Mouse (Mus musculus): ENCODE data around the gene Nos1ap. TPM values are rescaled to one million over a fixed set of nuclear protein-coding genes. Genes with fewer than 3 reads are reported as not detected.

The Nos1ap gene
- polyA plus RNA-seq, 1 experiment from 2014 or later: 26.0 TPM

GRCm38 (mm10) chr1:170431312-170431711, 158.3 kb downstream of the Nos1ap start:
- peak; percentile 60 for ATAC-seq (ENCODE audit: insufficient number of reproducible peaks, low FRiP score)
- Histone ChIP-seq H3K27me3 (replicated peaks) (no peaks in the 10 kb centered on the region), H3K36me3 (no peaks in the 10 kb centered on the region), H3K9me3 (replicated peaks) (no peaks in the 10 kb centered on the region), H3K4me3 (no peak overlapping the region), H3K27ac (ENCODE audit: poor library complexity, severe bottlenecking) (peak overlapping the region; percentile 55), H3K4me1 (replicated peaks) (peaks cover 34% of the 10 kb centered on the region), H3K9ac (no peak overlapping the region), H3K4me2 (no peak overlapping the region)
- 26% methylated on average over 5 of the region's 5 CpGs for WGBS

- Histone ChIP-seq H3K27me3 (replicated peaks) (no peaks in the 10 kb centered on the region), H3K27ac (ENCODE audit: poor library complexity, severe bottlenecking) (peak overlapping the region; percentile 55; the same call in 1 of the 2 replicates), H3K4me1 (replicated peaks) (peaks cover 28% of the 10 kb centered on the region), H3K36me3 (no peaks in the 10 kb centered on the region), H3K9me3 (replicated peaks) (no peaks in the 10 kb centered on the region), H3K4me2 (no peak overlapping the region), H3K4me3 (no peak overlapping the region), H3K9ac (no peak overlapping the region)
- 88% methylated on average over 7 of the region's 7 CpGs for WGBS
- ATAC-seq (ENCODE audit: insufficient number of reproducible peaks, low FRiP score): no peak
Measured at GRCm38 (mm10) chr1:170430660-170431059, 159.0 kb downstream of the Nos1ap start.

GRCm38 (mm10) chr1:170429656-170430055, 160.0 kb downstream of the Nos1ap start:
- no peak overlapping the region for H3K4me2 ChIP-seq
- no peak overlapping the region for H3K27ac ChIP-seq (ENCODE audit: poor library complexity, severe bottlenecking)
- H3K9me3 ChIP-seq (replicated peaks): no peaks in the 10 kb centered on the region
- H3K27me3 ChIP-seq (replicated peaks): no peaks in the 10 kb centered on the region
- ATAC-seq (ENCODE audit: insufficient number of reproducible peaks, low FRiP score): no peak
- H3K4me3 ChIP-seq: no peak overlapping the region
- no peaks in the 10 kb centered on the region for H3K36me3 ChIP-seq
- H3K9ac ChIP-seq: no peak overlapping the region
- 80% methylated on average over 6 of the region's 6 CpGs for WGBS
- H3K4me1 ChIP-seq (replicated peaks): peaks cover 19% of the 10 kb centered on the region

- ATAC-seq (ENCODE audit: insufficient number of reproducible peaks, low FRiP score): no peak
Measured at GRCm38 (mm10) chr1:170428141-170428540, 161.5 kb downstream of the Nos1ap start.

GRCm38 (mm10) chr1:170424258-170424889, 165.3 kb downstream of the Nos1ap start:
- no peak overlapping the region for H3K4me3 ChIP-seq
- H3K36me3 ChIP-seq: no peaks in the 10 kb centered on the region
- no peaks in the 10 kb centered on the region for H3K9me3 ChIP-seq (replicated peaks)
- H3K4me1 ChIP-seq (replicated peaks): no peaks in the 10 kb centered on the region
- no peaks in the 10 kb centered on the region for H3K27me3 ChIP-seq (replicated peaks)
- H3K9ac ChIP-seq: no peak overlapping the region
- ATAC-seq (ENCODE audit: insufficient number of reproducible peaks, low FRiP score): no peak
- H3K4me2 ChIP-seq: no peak overlapping the region
- WGBS: 81% methylated on average over 10 of the region's 10 CpGs
- no peak overlapping the region for H3K27ac ChIP-seq (ENCODE audit: poor library complexity, severe bottlenecking)

More at GRCm38 (mm10) chr1:170428141-170428540, 161.5 kb downstream of the Nos1ap start:
- Histone ChIP-seq H3K36me3 (no peaks in the 10 kb centered on the region), H3K9ac (no peak overlapping the region), H3K4me3 (no peak overlapping the region), H3K4me1 (replicated peaks) (peaks cover 16% of the 10 kb centered on the region), H3K27me3 (replicated peaks) (no peaks in the 10 kb centered on the region), H3K9me3 (replicated peaks) (no peaks in the 10 kb centered on the region), H3K4me2 (no peak overlapping the region), H3K27ac (ENCODE audit: poor library complexity, severe bottlenecking) (no peak overlapping the region)
- 93% methylated on average over 2 of the region's 2 CpGs for WGBS

- H3K9me3 ChIP-seq (replicated peaks): no peaks in the 10 kb centered on the region
- no peaks in the 10 kb centered on the region for H3K36me3 ChIP-seq
- ATAC-seq (ENCODE audit: insufficient number of reproducible peaks, low FRiP score): no peak
- H3K4me2 ChIP-seq: no peak overlapping the region
- H3K27ac ChIP-seq (ENCODE audit: poor library complexity, severe bottlenecking): no peak overlapping the region
- H3K9ac ChIP-seq: no peak overlapping the region
- no peak overlapping the region for H3K4me3 ChIP-seq
- WGBS: 92% methylated on average over 1 of the region's 1 CpGs
- H3K4me1 ChIP-seq (replicated peaks): no peaks in the 10 kb centered on the region
- H3K27me3 ChIP-seq (replicated peaks): no peaks in the 10 kb centered on the region
Measured at GRCm38 (mm10) chr1:170423048-170423447, 166.6 kb downstream of the Nos1ap start.

GRCm38 (mm10) chr1:170422188-170422587, 167.5 kb downstream of the Nos1ap start:
- Histone ChIP-seq H3K4me3 (no peak overlapping the region), H3K4me2 (no peak overlapping the region), H3K9ac (no peak overlapping the region), H3K36me3 (no peaks in the 10 kb centered on the region), H3K27ac (ENCODE audit: poor library complexity, severe bottlenecking) (no peak overlapping the region), H3K4me1 (replicated peaks) (no peaks in the 10 kb centered on the region), H3K27me3 (replicated peaks) (no peaks in the 10 kb centered on the region), H3K9me3 (replicated peaks) (no peaks in the 10 kb centered on the region)
- ATAC-seq (ENCODE audit: insufficient number of reproducible peaks, low FRiP score): no peak
- WGBS: 81% methylated on average over 4 of the region's 4 CpGs

- ATAC-seq (ENCODE audit: insufficient number of reproducible peaks, low FRiP score): no peak
- H3K27me3 ChIP-seq (replicated peaks): no peaks in the 10 kb centered on the region
- H3K4me1 ChIP-seq (replicated peaks): no peaks in the 10 kb centered on the region
- no peak overlapping the region for H3K4me2 ChIP-seq
- H3K9ac ChIP-seq: no peak overlapping the region
- no peak overlapping the region for H3K27ac ChIP-seq (ENCODE audit: poor library complexity, severe bottlenecking)
- WGBS: 85% methylated on average over 3 of the region's 3 CpGs
- no peak overlapping the region for H3K4me3 ChIP-seq
- H3K9me3 ChIP-seq (replicated peaks): no peaks in the 10 kb centered on the region
- H3K36me3 ChIP-seq: no peaks in the 10 kb centered on the region
Measured at GRCm38 (mm10) chr1:170419961-170420360, 169.7 kb downstream of the Nos1ap start.

GRCm38 (mm10) chr1:170418131-170418530, 171.5 kb downstream of the Nos1ap start:
- no peaks in the 10 kb centered on the region for H3K36me3 ChIP-seq
- no peak overlapping the region for H3K4me2 ChIP-seq
- ATAC-seq (ENCODE audit: insufficient number of reproducible peaks, low FRiP score): no peak
- H3K27ac ChIP-seq (ENCODE audit: poor library complexity, severe bottlenecking): no peak overlapping the region
- no peak overlapping the region for H3K9ac ChIP-seq
- no peaks in the 10 kb centered on the region for H3K9me3 ChIP-seq (replicated peaks)
- H3K27me3 ChIP-seq (replicated peaks): no peaks in the 10 kb centered on the region
- 75% methylated on average over 1 of the region's 1 CpGs for WGBS
- H3K4me1 ChIP-seq (replicated peaks): no peaks in the 10 kb centered on the region
- H3K4me3 ChIP-seq: no peak overlapping the region

- 64% methylated on average over 2 of the region's 2 CpGs for WGBS
- peaks cover under 1% of the 10 kb centered on the region; the same call in 1 of the 2 replicates for H3K4me1 ChIP-seq (replicated peaks)
- H3K27ac ChIP-seq (ENCODE audit: poor library complexity, severe bottlenecking): no peak overlapping the region
- no peak overlapping the region for H3K4me2 ChIP-seq
- no peak overlapping the region for H3K9ac ChIP-seq
- no peak overlapping the region for H3K4me3 ChIP-seq
- H3K27me3 ChIP-seq (replicated peaks): no peaks in the 10 kb centered on the region
- H3K36me3 ChIP-seq: no peaks in the 10 kb centered on the region
- H3K9me3 ChIP-seq (replicated peaks): no peaks in the 10 kb centered on the region
- no peak for ATAC-seq (ENCODE audit: insufficient number of reproducible peaks, low FRiP score)
Measured at GRCm38 (mm10) chr1:170416967-170417366, 172.7 kb downstream of the Nos1ap start.

GRCm38 (mm10) chr1:170416206-170416605, 173.5 kb downstream of the Nos1ap start:
- Histone ChIP-seq H3K9me3 (replicated peaks) (no peaks in the 10 kb centered on the region), H3K4me1 (replicated peaks) (peaks cover 8% of the 10 kb centered on the region; the same call in 1 of the 2 replicates), H3K36me3 (no peaks in the 10 kb centered on the region), H3K9ac (no peak overlapping the region), H3K4me3 (no peak overlapping the region), H3K27ac (ENCODE audit: poor library complexity, severe bottlenecking) (no peak overlapping the region), H3K27me3 (replicated peaks) (no peaks in the 10 kb centered on the region), H3K4me2 (no peak overlapping the region)
- ATAC-seq (ENCODE audit: insufficient number of reproducible peaks, low FRiP score): no peak
- WGBS: 68% methylated on average over 6 of the region's 6 CpGs

GRCm38 (mm10) chr1:170415395-170415794, 174.3 kb downstream of the Nos1ap start:
- H3K36me3 ChIP-seq: no peaks in the 10 kb centered on the region
- no peak overlapping the region for H3K4me3 ChIP-seq
- peaks cover 16% of the 10 kb centered on the region for H3K4me1 ChIP-seq (replicated peaks)
- no peak overlapping the region for H3K4me2 ChIP-seq
- no peak for ATAC-seq (ENCODE audit: insufficient number of reproducible peaks, low FRiP score)
- 75% methylated on average over 3 of the region's 3 CpGs for WGBS
- H3K27ac ChIP-seq (ENCODE audit: poor library complexity, severe bottlenecking): no peak overlapping the region
- no peak overlapping the region for H3K9ac ChIP-seq
- no peaks in the 10 kb centered on the region for H3K27me3 ChIP-seq (replicated peaks)
- no peaks in the 10 kb centered on the region for H3K9me3 ChIP-seq (replicated peaks)

All from heart, embryonic 12.5 days (tissue).